Mouse (Mus musculus) intestine, postnatal 0 days (tissue): Measurements from ENCODE around the gene Kif21b. TPM values are rescaled to one million over a fixed set of nuclear protein-coding genes. Genes with fewer than 3 reads are reported as not detected.
A peak's percentile ranks its signal among the peaks of the same experiment; 100 is the strongest.

Source experiments
- ATAC-seq: fragments of 200-750 bp; cut with Nextera tagmentation; 2 replicates; pipeline ENCODE4 v1.8.0; 2017; ENCODE audit warnings: mild to moderate bottlenecking, moderate TSS enrichment, moderate library complexity
- H3K27ac ChIP-seq: fragments of 300-500 bp; sonication (generic); 2 replicates; pipeline ENCODE4 v1.5.1; 2014; ENCODE audit warnings: mild to moderate bottlenecking, low read depth, low read length, moderate library complexity
- H3K27me3 ChIP-seq: fragments of 300-500 bp; sonication (generic); replicated peaks from 2 replicates; pipeline ENCODE4 v1.6.1; 2014; ENCODE audit warnings: low read length, mixed read lengths; ENCODE audit not compliant: control insufficient read depth, insufficient read depth
- H3K36me3 ChIP-seq: fragments of 300-500 bp; sonication (generic); 2 replicates; pipeline ENCODE4 v1.6.1; 2014; ENCODE audit warnings: mild to moderate bottlenecking, moderate library complexity; ENCODE audit not compliant: control insufficient read depth, insufficient read depth
- H3K4me1 ChIP-seq: fragments of 300-500 bp; sonication (generic); replicated peaks from 2 replicates; pipeline ENCODE4 v1.6.1; 2014; ENCODE audit warnings: antibody characterized with exemption, low read length, mixed read lengths; ENCODE audit not compliant: control insufficient read depth, insufficient read depth
- H3K4me2 ChIP-seq: fragments of 300-500 bp; sonication (generic); replicated peaks from 2 replicates; pipeline ENCODE4 v1.6.1; 2014; ENCODE audit warnings: low read depth, mild to moderate bottlenecking, moderate library complexity
- H3K4me3 ChIP-seq: fragments of 300-500 bp; sonication (generic); 2 replicates; pipeline ENCODE4 v1.5.1; 2014; ENCODE audit warnings: low read depth, low read length
- H3K9ac ChIP-seq: fragments of 300-500 bp; sonication (generic); 2 replicates; pipeline ENCODE4 v1.6.1; 2014; ENCODE audit warnings: mild to moderate bottlenecking, low read depth, low read length
- H3K9me3 ChIP-seq: fragments of 300-500 bp; sonication (generic); 2 replicates; pipeline ENCODE4 v1.6.1; 2016; ENCODE audit warnings: mixed run types; ENCODE audit not compliant: control insufficient read depth
- CTCF ChIP-seq: sonication (generic); IDR thresholded peaks from 2 replicates; pipeline ENCODE4 v1.5.1; 2016; ENCODE audit warnings: low read depth, mild to moderate bottlenecking, control low read depth, antibody characterized with exemption, moderate library complexity
- WGBS: fragments of 180-500 bp; shearing (Covaris S2); extraction: QIAGEN DNeasy Blood & Tissue Kit; methylation state at CpG from one replicate; pipeline ENCODE4 v1.1.7; 2014; 5-methylcytosine and 5-hydroxymethylcytosine counted together
- polyA plus RNA-seq: library from polyadenylated mRNA; unstranded; fragments of >200 nt; fragmentation: Nextera tagmentation; extraction: Ambion mirVana; gene quantifications from 2 replicates; pipeline ENCODE4 v1.2.1, GENCODE M21; 2015

Gene Kif21b
- polyA plus RNA-seq, 1 experiment from 2014 or later, result 5.5 TPM

DNA sequence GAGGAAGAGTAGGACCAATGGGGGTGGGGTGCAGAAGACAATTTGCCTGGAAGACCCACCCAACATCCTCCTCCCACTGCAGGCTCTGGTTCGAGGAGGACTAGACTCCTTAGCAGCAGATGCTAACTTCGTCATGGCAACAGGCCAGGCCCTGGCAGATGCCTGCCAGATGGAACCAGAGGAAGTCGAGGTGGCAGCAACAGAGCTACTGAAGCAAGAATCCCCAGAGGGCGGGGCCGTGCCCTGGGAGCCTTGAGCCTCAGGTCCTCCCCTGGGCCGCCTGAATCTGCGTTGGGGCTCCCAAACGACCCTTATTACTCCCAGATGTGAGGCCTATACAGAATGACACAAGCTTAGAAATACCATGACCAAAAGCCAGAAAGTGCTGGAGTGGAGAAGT is 12.3 kb upstream of the Kif21b start:
- no peak overlapping the region for H3K9ac ChIP-seq
- WGBS, result 46% methylated on average over 8 of the region's 8 CpGs
- no peak overlapping the region for H3K4me3 ChIP-seq
- no peak overlapping the region for H3K4me2 ChIP-seq
- H3K9me3 ChIP-seq, result no peaks in the 10 kb centered on the region
- H3K27me3 ChIP-seq, result no peaks in the 10 kb centered on the region
- H3K27ac ChIP-seq, result peak overlapping the region; percentile 89
- ATAC-seq, result no peak
- peaks cover 8% of the 10 kb centered on the region; the same call in 1 of the 2 replicates for H3K4me1 ChIP-seq
- TF ChIP-seq CTCF, result no peak
- H3K36me3 ChIP-seq, result no peaks in the 10 kb centered on the region

DNA sequence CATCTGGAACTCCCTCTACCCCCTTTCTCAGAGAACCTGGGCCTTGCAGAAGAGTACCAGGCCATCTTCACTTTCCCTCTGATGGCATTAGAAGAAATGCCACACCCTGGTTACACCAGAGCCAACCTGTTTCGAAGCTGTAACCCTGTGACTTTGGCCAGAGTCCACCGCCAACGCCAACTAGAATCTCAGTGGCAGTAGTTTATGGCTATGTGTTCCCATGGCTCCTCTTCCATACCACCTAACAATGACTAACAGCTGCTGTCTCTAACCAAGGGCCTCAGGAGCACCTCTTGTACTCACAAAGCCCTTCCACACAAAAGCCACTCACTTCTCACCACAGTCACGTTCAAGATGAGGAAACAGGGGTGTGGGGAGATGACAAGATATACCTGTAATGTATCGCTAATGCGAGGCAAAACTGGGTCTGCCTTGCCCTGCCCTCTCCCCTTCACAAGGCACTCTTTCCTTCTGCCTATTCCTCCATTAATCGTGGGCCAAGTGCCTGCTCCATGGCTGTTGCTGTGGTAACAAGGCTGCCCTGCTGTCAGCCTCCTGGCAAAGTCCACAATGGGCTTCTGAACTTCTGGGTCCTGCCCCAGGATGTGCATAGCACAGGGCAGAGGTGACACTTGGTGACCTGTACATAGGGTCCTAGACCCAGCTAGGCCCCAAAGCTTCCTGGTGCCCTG is 11.5 kb upstream of the Kif21b start:
- no peaks in the 10 kb centered on the region for H3K9me3 ChIP-seq
- no peak for TF ChIP-seq CTCF
- H3K9ac ChIP-seq, result no peak overlapping the region
- H3K36me3 ChIP-seq, result no peaks in the 10 kb centered on the region
- H3K4me3 ChIP-seq, result no peak overlapping the region
- no peaks in the 10 kb centered on the region for H3K27me3 ChIP-seq
- peaks cover 14% of the 10 kb centered on the region for H3K4me1 ChIP-seq
- H3K27ac ChIP-seq, result peak overlapping the region; percentile 93
- ATAC-seq, result peak; percentile 90
- WGBS, result 37% methylated on average over 7 of the region's 7 CpGs
- no peak overlapping the region for H3K4me2 ChIP-seq

DNA sequence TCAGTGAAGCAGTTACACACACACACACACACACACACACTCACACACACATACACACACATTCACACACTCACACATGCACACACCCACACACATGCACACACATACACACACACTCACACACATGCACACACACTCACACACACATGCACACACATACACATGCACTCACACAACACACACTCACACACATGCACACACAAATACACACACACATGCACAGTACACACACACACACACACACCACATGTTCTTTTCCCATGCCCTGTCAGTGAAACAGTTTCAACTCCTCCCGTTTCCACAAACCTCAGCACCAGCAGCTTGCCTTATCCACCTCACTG is 11.0 kb upstream of the Kif21b start:
- no peak overlapping the region for H3K4me3 ChIP-seq
- TF ChIP-seq CTCF, result no peak
- no peaks in the 10 kb centered on the region for H3K36me3 ChIP-seq
- H3K27me3 ChIP-seq, result no peaks in the 10 kb centered on the region
- peaks cover 19% of the 10 kb centered on the region for H3K4me1 ChIP-seq
- 32% methylated on average over 1 of the region's 1 CpGs for WGBS
- no peak overlapping the region for H3K9ac ChIP-seq
- H3K4me2 ChIP-seq, result no peak overlapping the region
- no peaks in the 10 kb centered on the region for H3K9me3 ChIP-seq
- peak; percentile 9; the same call in 1 of the 2 replicates for ATAC-seq
- peak overlapping the region; percentile 93 for H3K27ac ChIP-seq

DNA sequence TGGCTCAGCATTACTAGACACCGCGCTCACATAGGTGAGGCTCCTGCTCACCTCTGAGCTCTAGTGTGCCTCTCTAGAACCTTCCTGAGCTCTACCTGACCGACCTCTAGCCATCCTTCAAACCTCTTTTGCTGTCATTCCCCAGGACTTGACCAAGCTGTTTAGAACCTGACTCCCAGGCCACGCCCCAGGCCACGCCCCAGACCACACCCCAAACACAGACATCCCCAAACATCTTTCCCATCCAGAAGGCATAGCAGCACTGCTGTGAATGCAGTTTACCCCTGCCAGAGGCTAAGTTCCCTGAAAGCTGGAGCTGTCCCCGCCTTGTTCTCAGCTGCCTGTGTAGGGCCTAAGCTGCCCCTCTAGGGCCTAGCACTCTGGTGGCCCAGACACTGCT is 10.4 kb upstream of the Kif21b start:
- peaks cover 24% of the 10 kb centered on the region for H3K4me1 ChIP-seq
- H3K27me3 ChIP-seq, result no peaks in the 10 kb centered on the region
- H3K9me3 ChIP-seq, result no peaks in the 10 kb centered on the region
- 42% methylated on average over 6 of the region's 6 CpGs for WGBS
- no peaks in the 10 kb centered on the region for H3K36me3 ChIP-seq
- no peak overlapping the region for H3K9ac ChIP-seq
- no peak for TF ChIP-seq CTCF
- H3K4me3 ChIP-seq, result no peak overlapping the region
- ATAC-seq, result no peak; the same call in 1 of the 2 replicates
- H3K27ac ChIP-seq, result peak overlapping the region; percentile 93; the same call in 1 of the 2 replicates
- H3K4me2 ChIP-seq, result no peak overlapping the region

DNA sequence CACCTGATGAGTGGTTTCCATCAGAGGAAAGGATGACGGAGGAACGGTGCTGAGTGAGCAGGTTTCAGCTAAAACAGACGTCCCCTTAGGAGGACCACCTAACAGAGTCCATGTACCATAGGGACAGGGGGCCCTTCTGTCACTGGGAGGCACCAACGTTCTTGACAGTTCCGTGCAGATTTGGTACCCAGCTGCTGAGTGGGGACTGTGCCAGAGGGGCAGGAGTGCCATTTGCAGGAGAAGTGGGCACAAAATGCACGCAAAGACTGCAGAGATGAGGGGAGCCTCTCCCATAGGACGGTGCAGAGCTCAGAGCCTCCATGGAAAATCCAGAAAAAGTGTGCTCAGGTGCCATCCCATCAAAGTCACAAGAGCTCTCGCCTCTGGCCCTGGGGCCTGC is 9.2 kb upstream of the Kif21b start:
- H3K9ac ChIP-seq, result no peak overlapping the region

DNA sequence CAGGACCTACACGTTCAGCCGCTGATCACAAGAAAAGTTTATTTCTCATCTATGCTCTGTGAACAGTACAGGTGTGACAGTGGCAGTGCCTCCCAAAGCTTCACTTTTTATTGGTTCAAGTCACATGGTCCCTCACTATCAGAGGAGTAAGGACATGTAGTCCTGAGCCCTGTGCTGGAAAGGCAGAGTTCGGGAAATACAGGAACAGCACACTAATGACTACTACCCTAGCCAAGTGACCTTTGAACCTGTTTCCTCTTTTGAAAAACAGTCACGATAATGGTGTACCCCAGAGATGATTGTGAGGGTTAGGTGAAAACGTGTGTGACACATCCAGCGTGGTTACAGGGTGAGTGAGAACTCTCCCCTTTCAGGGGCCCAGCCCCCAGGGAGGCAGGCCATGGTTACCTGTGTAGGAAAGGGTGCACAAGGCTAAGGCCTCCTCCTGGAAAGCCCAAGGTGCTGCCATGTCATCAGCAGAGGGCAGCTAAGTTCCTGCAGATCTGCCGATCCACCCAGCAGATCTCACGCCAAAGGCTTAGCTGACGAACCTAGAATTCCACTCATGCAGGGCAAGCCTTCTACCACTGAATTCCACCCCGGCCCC is 4.9 kb upstream of the Kif21b start:
- 0 out of 2 replicates have a peak, but pooled peaks have one; percentile 15 for TF ChIP-seq CTCF
- H3K4me1 ChIP-seq, result peaks cover 27% of the 10 kb centered on the region
- no peaks in the 10 kb centered on the region for H3K9me3 ChIP-seq
- peak; percentile 93 for ATAC-seq
- H3K9ac ChIP-seq, result no peak overlapping the region
- no peaks in the 10 kb centered on the region for H3K36me3 ChIP-seq
- WGBS, result 43% methylated on average over 10 of the region's 10 CpGs
- no peaks in the 10 kb centered on the region for H3K27me3 ChIP-seq
- H3K27ac ChIP-seq, result peak overlapping the region; percentile 80
- H3K4me2 ChIP-seq, result 0 out of 2 replicates have a peak overlapping the region, but pooled peaks have one; percentile 21
- no peak overlapping the region for H3K4me3 ChIP-seq

More for the DNA sequence above, 9.2 kb upstream of the Kif21b start:
- no peaks in the 10 kb centered on the region for H3K36me3 ChIP-seq
- H3K4me2 ChIP-seq, result no peak overlapping the region
- H3K4me3 ChIP-seq, result no peak overlapping the region
- no peak for ATAC-seq
- no peaks in the 10 kb centered on the region for H3K27me3 ChIP-seq
- 91% methylated on average over 8 of the region's 8 CpGs for WGBS
- peaks cover 24% of the 10 kb centered on the region for H3K4me1 ChIP-seq
- H3K27ac ChIP-seq, result no peak overlapping the region
- no peak for TF ChIP-seq CTCF
- no peaks in the 10 kb centered on the region for H3K9me3 ChIP-seq
